Mouse (Mus musculus): Measurements from ENCODE around the gene Timm8a2. TPM values are rescaled to one million over a fixed set of nuclear protein-coding genes. Genes with fewer than 3 reads are reported as not detected.

The Timm8a2 gene
- total RNA-seq, 1 experiment = 3.2 TPM

GRCm38 (mm10) chr14:122013417-122013951, 21.0 kb upstream of the Timm8a2 start:
- in situ Hi-C loops (cut with MboI; ENCODE audit: low sequenced_read_pairs in 2 of 2, unreplicated experiment in 2 of 2) = no loop called here
- no peak overlapping the region for H3K9ac ChIP-seq (ENCODE audit: insufficient read depth, low read depth, low read length, poor library complexity, severe bottlenecking)
- H3K36me3 ChIP-seq (ENCODE audit: control insufficient read depth, insufficient read depth, low read length, poor library complexity, severe bottlenecking) = peaks cover 9% of the 10 kb centered on the region; the same call in 1 of the 2 replicates
- no peak overlapping the region for H3K27ac ChIP-seq (ENCODE audit: insufficient read depth, low read depth, low read length, poor library complexity, severe bottlenecking)
- peaks cover 0 to 7% of the 10 kb centered on the region in 2 experiments; a peak in 2 of 4 replicates for H3K4me1 ChIP-seq (ENCODE audit: control insufficient read depth in 2 of 2, insufficient read depth in 2 of 2, low read length in 2 of 2, poor library complexity in 1 of 2)
- DNase-seq (ENCODE audit: low read depth, low spot score) = no peak
- no peak for TF ChIP-seq MAFK (IDR thresholded peaks at IDR 0.05; ENCODE audit: insufficient read depth, low read depth, low read length)
- TF ChIP-seq HCFC1 (IDR thresholded peaks at IDR 0.05; ENCODE audit: borderline replicate concordance, insufficient read depth, low read length) = no peak
- no peak for TF ChIP-seq ZNF384 (IDR thresholded peaks at IDR 0.05; ENCODE audit: low read depth, low read length)
- TF ChIP-seq ZC3H11A (IDR thresholded peaks at IDR 0.05; ENCODE audit: borderline replicate concordance, low read depth, low read length) = no peak
- TF ChIP-seq CHD2 (IDR thresholded peaks at IDR 0.05; ENCODE audit: low read depth, low read length) = no peak
- H3K9me3 ChIP-seq (ENCODE audit: control insufficient read depth, insufficient read depth, low read depth, low read length) = no peaks in the 10 kb centered on the region
- no peak overlapping the region for H3K4me3 ChIP-seq (ENCODE audit: insufficient read depth in 1 of 2, low read depth in 1 of 2, low read length in 2 of 2, poor library complexity in 1 of 2, severe bottlenecking in 1 of 2)

- DNase-seq (ENCODE audit: low read depth, low spot score) = no peak
- Histone ChIP-seq H3K4me1 (ENCODE audit: control insufficient read depth in 2 of 2, insufficient read depth in 2 of 2, low read length in 2 of 2, poor library complexity in 1 of 2) (peaks cover 0 to 6% of the 10 kb centered on the region in 2 experiments; a peak in 2 of 4 replicates), H3K4me3 (ENCODE audit: insufficient read depth in 1 of 2, low read depth in 1 of 2, low read length in 2 of 2, poor library complexity in 1 of 2, severe bottlenecking in 1 of 2) (no peak overlapping the region), H3K9ac (ENCODE audit: insufficient read depth, low read depth, low read length, poor library complexity, severe bottlenecking) (no peak overlapping the region), H3K36me3 (ENCODE audit: control insufficient read depth, insufficient read depth, low read length, poor library complexity, severe bottlenecking) (peaks cover 9% of the 10 kb centered on the region; the same call in 1 of the 2 replicates), H3K9me3 (ENCODE audit: control insufficient read depth, insufficient read depth, low read depth, low read length) (no peaks in the 10 kb centered on the region), H3K27ac (ENCODE audit: insufficient read depth, low read depth, low read length, poor library complexity, severe bottlenecking) (no peak overlapping the region)
- no peak for TF ChIP-seq ZC3H11A (IDR thresholded peaks at IDR 0.05; ENCODE audit: borderline replicate concordance, low read depth, low read length)
- in situ Hi-C loops (cut with MboI; ENCODE audit: low sequenced_read_pairs in 2 of 2, unreplicated experiment in 2 of 2) = no loop called here
Measured at GRCm38 (mm10) chr14:122017958-122018357, 16.5 kb upstream of the Timm8a2 start.

- H3K27ac ChIP-seq (ENCODE audit: insufficient read depth, low read depth, low read length, poor library complexity, severe bottlenecking) = no peak overlapping the region
- peaks cover 0 to 4% of the 10 kb centered on the region in 2 experiments; a peak in 1 of 4 replicates for H3K4me1 ChIP-seq (ENCODE audit: control insufficient read depth in 2 of 2, insufficient read depth in 2 of 2, low read length in 2 of 2, poor library complexity in 1 of 2)
- H3K9me3 ChIP-seq (ENCODE audit: control insufficient read depth, insufficient read depth, low read depth, low read length) = no peaks in the 10 kb centered on the region
- no peak for DNase-seq (ENCODE audit: low read depth, low spot score)
- peaks cover 9% of the 10 kb centered on the region; the same call in 1 of the 2 replicates for H3K36me3 ChIP-seq (ENCODE audit: control insufficient read depth, insufficient read depth, low read length, poor library complexity, severe bottlenecking)
- in situ Hi-C loops (cut with MboI; ENCODE audit: low sequenced_read_pairs in 2 of 2, unreplicated experiment in 2 of 2) = no loop called here
- H3K9ac ChIP-seq (ENCODE audit: insufficient read depth, low read depth, low read length, poor library complexity, severe bottlenecking) = no peak overlapping the region
- H3K4me3 ChIP-seq (ENCODE audit: insufficient read depth in 1 of 2, low read depth in 1 of 2, low read length in 2 of 2, poor library complexity in 1 of 2, severe bottlenecking in 1 of 2) = no peak overlapping the region
- TF ChIP-seq MAFK (IDR thresholded peaks at IDR 0.05; ENCODE audit: insufficient read depth, low read depth, low read length) = no peak
- no peak for TF ChIP-seq HCFC1 (IDR thresholded peaks at IDR 0.05; ENCODE audit: borderline replicate concordance, insufficient read depth, low read length)
- no peak for TF ChIP-seq CHD2 (IDR thresholded peaks at IDR 0.05; ENCODE audit: low read depth, low read length)
- TF ChIP-seq ZC3H11A (IDR thresholded peaks at IDR 0.05; ENCODE audit: borderline replicate concordance, low read depth, low read length) = no peak
- no peak for TF ChIP-seq ZNF384 (IDR thresholded peaks at IDR 0.05; ENCODE audit: low read depth, low read length)
Measured at GRCm38 (mm10) chr14:122019389-122019788, 15.1 kb upstream of the Timm8a2 start.

GRCm38 (mm10) chr14:122020567-122020966, 13.9 kb upstream of the Timm8a2 start:
- no peak overlapping the region for H3K27ac ChIP-seq (ENCODE audit: insufficient read depth, low read depth, low read length, poor library complexity, severe bottlenecking)
- peaks cover 6% of the 10 kb centered on the region; the same call in 1 of the 2 replicates for H3K36me3 ChIP-seq (ENCODE audit: control insufficient read depth, insufficient read depth, low read length, poor library complexity, severe bottlenecking)
- in situ Hi-C loops (cut with MboI; ENCODE audit: low sequenced_read_pairs in 2 of 2, unreplicated experiment in 2 of 2) = no loop called here
- no peak overlapping the region for H3K4me3 ChIP-seq (ENCODE audit: insufficient read depth in 1 of 2, low read depth in 1 of 2, low read length in 2 of 2, poor library complexity in 1 of 2, severe bottlenecking in 1 of 2)
- H3K9me3 ChIP-seq (ENCODE audit: control insufficient read depth, insufficient read depth, low read depth, low read length) = no peaks in the 10 kb centered on the region
- DNase-seq (ENCODE audit: low read depth, low spot score) = no peak
- no peak overlapping the region for H3K9ac ChIP-seq (ENCODE audit: insufficient read depth, low read depth, low read length, poor library complexity, severe bottlenecking)
- H3K4me1 ChIP-seq (ENCODE audit: control insufficient read depth in 2 of 2, insufficient read depth in 2 of 2, low read length in 2 of 2, poor library complexity in 1 of 2) = peaks cover 0 to 4% of the 10 kb centered on the region in 2 experiments; a peak in 2 of 4 replicates
- TF ChIP-seq ZC3H11A (IDR thresholded peaks at IDR 0.05; ENCODE audit: borderline replicate concordance, low read depth, low read length) (no peak), HCFC1 (IDR thresholded peaks at IDR 0.05; ENCODE audit: borderline replicate concordance, insufficient read depth, low read length) (no peak), ZNF384 (IDR thresholded peaks at IDR 0.05; ENCODE audit: low read depth, low read length) (no peak), MAFK (IDR thresholded peaks at IDR 0.05; ENCODE audit: insufficient read depth, low read depth, low read length) (no peak), CHD2 (IDR thresholded peaks at IDR 0.05; ENCODE audit: low read depth, low read length) (no peak)

- no peak for DNase-seq (ENCODE audit: low read depth, low spot score)
- in situ Hi-C loops (cut with MboI; ENCODE audit: low sequenced_read_pairs in 2 of 2, unreplicated experiment in 2 of 2) = no loop called here
- no peak overlapping the region for H3K9ac ChIP-seq (ENCODE audit: insufficient read depth, low read depth, low read length, poor library complexity, severe bottlenecking)
- no peaks in the 10 kb centered on the region for H3K9me3 ChIP-seq (ENCODE audit: control insufficient read depth, insufficient read depth, low read depth, low read length)
- H3K4me3 ChIP-seq (ENCODE audit: insufficient read depth in 1 of 2, low read depth in 1 of 2, low read length in 2 of 2, poor library complexity in 1 of 2, severe bottlenecking in 1 of 2) = no peak overlapping the region
- H3K27ac ChIP-seq (ENCODE audit: insufficient read depth, low read depth, low read length, poor library complexity, severe bottlenecking) = no peak overlapping the region
- peaks cover 5% of the 10 kb centered on the region; the same call in 1 of the 2 replicates for H3K36me3 ChIP-seq (ENCODE audit: control insufficient read depth, insufficient read depth, low read length, poor library complexity, severe bottlenecking)
- no peak for TF ChIP-seq ZNF384 (IDR thresholded peaks at IDR 0.05; ENCODE audit: low read depth, low read length)
- TF ChIP-seq CHD2 (IDR thresholded peaks at IDR 0.05; ENCODE audit: low read depth, low read length) = no peak
- TF ChIP-seq ZC3H11A (IDR thresholded peaks at IDR 0.05; ENCODE audit: borderline replicate concordance, low read depth, low read length) = no peak
- no peak for TF ChIP-seq MAFK (IDR thresholded peaks at IDR 0.05; ENCODE audit: insufficient read depth, low read depth, low read length)
- TF ChIP-seq HCFC1 (IDR thresholded peaks at IDR 0.05; ENCODE audit: borderline replicate concordance, insufficient read depth, low read length) = no peak
- peaks cover 3 to 7% of the 10 kb centered on the region in 2 experiments; a peak in 3 of 4 replicates for H3K4me1 ChIP-seq (ENCODE audit: control insufficient read depth in 2 of 2, insufficient read depth in 2 of 2, low read length in 2 of 2, poor library complexity in 1 of 2)
Measured at GRCm38 (mm10) chr14:122023054-122023453, 11.4 kb upstream of the Timm8a2 start.
